Mouse (Mus musculus): Measurements from ENCODE around the gene Ccdc163. TPM values are rescaled to one million over a fixed set of nuclear protein-coding genes. Genes with fewer than 3 reads are reported as not detected.

Ccdc163 gene
- total RNA-seq, 2 experiments from 2014 or later = 3.2 to 3.3 TPM

DNA sequence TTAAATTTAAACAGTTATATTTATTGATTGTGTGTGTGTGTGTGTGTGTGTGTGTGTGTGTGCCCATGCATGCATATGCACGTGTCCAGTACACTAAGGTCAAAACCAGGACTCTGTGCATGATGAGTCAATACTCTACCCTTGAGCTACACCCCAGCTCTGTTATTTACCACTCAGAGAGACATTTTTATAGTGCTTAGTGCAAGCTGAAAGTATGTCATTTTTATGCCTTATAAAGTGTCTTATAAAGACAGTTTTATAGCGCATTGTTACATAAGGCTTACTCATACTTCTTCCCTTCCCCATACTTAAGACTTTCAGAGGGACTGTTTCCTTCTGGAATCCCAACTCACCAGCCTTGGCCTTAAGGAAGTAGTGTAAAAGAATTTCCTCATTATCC lies 41.4 kb downstream of the Ccdc163 start:
- DNase-seq (ENCODE audit: extremely low spot score in 1 of 2, low spot score in 2 of 2) = no peak
- intact Hi-C loops (cut with DNase I) = no loop called here

DNA sequence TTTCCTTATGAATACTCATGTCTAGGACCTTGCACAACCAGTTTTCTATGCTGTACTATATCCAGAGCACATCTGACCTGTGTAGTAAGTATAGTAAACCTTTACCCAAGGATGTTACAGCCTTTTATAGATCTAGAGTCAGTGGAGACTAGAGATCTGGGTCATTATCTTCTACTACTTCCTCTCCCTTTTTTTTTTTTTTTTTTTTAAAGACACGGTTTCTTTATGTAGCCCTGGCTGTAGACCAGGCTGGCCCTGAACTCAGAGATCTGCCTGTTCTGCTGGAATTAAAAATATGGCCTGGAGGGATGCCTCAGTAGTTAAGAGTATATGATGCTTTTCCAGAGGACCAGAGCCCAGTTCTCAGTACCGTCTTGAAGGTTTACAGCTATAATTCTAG lies 53.6 kb downstream of the Ccdc163 start:
- DNase-seq (ENCODE audit: extremely low spot score in 1 of 2, low spot score in 2 of 2) = no peak
- intact Hi-C loops (cut with DNase I) = no loop called here

DNA sequence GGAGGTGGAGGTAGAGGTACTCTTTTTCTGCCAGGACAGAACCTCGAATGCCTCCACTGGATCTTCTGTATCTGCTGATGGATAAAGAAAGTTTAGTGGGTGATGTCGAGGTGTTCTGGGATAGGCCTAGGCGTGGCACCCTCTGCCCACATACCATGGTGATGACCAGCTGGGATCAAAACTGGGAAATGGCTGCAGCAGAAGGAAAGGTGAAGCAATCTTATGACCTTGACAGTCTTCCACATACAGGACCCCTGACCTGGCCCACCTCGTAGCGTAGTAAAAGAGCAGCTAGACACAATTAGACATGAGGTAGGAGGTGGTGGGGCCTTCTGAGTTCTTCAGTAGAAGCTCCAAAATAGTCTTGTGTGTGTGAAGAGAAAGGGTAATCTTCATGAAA lies 55.7 kb downstream of the Ccdc163 start:
- DNase-seq (ENCODE audit: extremely low spot score in 1 of 2, low spot score in 2 of 2) = no peak
- intact Hi-C loops (cut with DNase I) = no loop called here

DNA sequence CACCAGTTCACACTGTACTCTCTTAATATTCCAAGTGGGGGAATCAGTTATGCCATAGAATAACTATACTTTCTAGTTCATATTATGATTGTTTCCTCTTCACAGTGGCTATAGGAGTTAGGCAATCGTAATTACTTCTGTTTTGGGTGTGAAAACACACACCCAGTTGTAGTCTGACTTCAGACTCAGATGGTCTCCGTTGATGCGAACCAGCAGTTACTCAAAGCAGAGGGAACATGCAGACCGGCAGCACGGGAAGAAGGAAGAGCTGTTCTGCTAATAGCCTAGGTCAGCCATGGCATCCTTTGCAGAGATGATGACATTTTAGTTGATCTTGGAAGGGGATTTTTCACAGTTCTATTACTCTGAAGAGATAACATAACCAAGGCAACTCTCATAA lies 60.2 kb downstream of the Ccdc163 start:
- no peak for DNase-seq (ENCODE audit: extremely low spot score in 1 of 2, low spot score in 2 of 2)
- intact Hi-C loops (cut with DNase I) = no loop called here

DNA sequence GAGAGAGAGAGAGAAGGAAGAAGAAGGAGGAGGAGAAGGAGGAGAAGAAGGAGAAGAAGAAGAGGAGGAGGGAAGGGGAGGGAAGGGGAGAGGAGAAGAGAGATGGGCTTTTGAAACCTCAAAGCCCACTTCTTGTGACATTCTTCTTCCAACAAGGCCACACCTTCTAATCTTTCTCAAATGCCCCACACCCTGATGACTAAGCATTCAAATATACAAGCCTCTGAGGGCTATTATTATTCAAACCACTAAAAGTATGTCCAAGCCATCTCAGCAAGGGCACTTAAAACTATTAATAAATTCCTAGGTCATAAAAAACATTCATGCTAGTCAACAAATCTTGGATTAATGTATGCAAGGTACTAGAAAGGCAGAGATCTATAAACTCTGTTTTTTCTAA lies 60.8 kb downstream of the Ccdc163 start:
- intact Hi-C loops (cut with DNase I) = no loop called here
- DNase-seq (ENCODE audit: extremely low spot score in 1 of 2, low spot score in 2 of 2) = no peak

DNA sequence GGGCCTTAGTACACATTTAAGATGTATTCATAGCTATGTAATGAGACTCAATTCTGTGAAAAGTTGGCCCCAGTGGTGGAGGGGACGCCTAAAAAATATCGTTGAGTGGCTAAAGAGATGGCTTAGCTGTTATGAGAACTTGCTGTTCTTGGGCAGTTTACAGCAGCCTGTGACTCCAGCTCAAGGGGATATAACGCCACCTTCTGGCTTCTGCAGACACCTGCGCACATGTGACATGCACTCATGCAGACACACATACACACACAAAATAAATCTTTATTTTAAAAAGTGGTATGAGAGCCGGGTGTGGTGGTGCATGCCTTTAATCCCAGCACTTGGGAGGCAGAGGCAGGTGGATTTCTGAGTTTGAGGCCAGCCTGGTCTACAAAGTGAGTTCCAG lies 68.1 kb downstream of the Ccdc163 start:
- intact Hi-C loops (cut with DNase I) = no loop called here
- no peak for DNase-seq (ENCODE audit: extremely low spot score in 1 of 2, low spot score in 2 of 2)

DNA sequence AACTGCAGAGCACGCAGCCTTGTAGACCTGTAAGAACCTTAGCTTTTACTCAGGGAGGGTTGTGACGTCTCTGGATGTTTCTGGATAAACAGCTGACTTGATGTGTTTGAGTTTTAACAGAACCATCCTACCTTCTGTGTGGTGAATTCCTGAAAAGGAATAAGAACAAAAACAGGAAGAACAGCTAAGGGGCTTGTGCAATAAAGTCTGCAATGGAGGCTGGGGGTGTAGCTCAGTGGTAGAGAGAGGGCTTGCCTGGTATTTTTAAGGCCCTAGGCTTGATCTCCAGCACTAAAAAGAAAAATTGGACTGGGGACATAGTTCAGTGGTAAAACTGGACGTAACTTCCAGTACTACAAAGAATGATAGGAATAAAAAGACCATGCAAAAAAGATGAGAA lies 68.8 kb downstream of the Ccdc163 start:
- intact Hi-C loops (cut with DNase I) = no loop called here
- no peak for DNase-seq (ENCODE audit: extremely low spot score in 1 of 2, low spot score in 2 of 2)

DNA sequence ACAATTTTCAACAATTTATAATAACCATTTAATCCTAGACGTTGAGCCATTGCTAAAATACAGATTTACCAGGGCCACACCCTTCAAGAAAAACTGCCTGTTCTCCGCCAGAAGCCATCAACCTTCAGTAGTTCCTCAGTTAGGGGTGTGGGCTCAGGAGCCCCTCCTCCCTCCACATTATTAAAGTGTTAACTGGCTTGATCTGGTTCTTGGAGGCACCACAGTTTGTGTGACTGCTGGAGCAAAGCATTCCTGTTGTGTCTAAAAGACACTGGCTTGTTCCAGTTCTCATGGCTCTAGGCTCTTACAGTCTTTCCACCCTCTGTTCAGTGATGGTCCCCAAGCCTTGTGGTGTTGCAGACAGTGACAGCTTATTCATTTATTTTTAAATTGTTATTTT lies 72.2 kb downstream of the Ccdc163 start:
- intact Hi-C loops (cut with DNase I) = no loop called here
- no peak for DNase-seq (ENCODE audit: extremely low spot score in 1 of 2, low spot score in 2 of 2)

DNA sequence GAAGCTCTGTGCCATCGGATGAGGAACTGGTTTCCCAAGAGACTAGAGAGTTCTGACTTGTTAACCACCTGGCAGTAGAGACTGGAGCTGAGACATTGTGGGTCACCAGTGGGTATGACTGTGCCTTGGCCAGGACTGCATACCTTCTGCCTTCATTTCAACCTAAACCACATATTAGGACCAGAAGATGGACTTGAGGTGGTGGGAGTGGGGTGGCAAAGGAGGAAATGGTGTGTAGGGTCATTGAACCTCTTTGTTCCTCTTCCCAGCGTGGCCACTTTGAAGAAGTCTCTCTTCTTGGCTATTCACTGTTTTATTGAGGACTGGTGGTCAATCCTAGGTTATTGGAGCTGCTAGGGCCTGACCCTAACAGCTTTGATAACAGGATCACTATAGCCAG lies 73.1 kb downstream of the Ccdc163 start:
- intact Hi-C loops (cut with DNase I) = no loop called here
- no peak for DNase-seq (ENCODE audit: extremely low spot score in 1 of 2, low spot score in 2 of 2)

DNA sequence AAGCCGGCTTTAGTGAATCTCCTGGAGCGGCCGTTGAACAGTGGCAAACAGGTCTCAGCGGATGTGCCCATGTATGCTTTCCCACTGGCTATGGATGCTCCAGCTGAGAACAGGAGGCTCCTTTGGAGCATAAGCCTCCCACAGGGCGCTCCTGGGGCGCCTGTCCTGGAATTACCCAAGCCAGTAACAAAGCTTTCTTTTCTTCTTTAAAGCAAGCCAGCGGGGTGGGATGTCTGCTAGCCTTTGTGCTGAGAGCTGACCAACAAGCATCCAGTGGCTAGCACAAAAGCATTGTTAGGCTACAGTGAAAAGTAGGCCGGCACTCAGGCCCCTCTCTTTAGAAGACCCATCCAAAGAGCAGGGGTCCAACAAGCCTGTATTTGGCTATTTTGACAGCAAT lies 73.9 kb downstream of the Ccdc163 start:
- intact Hi-C loops (cut with DNase I) = no loop called here
- DNase-seq (ENCODE audit: extremely low spot score in 1 of 2, low spot score in 2 of 2) = no peak

DNA sequence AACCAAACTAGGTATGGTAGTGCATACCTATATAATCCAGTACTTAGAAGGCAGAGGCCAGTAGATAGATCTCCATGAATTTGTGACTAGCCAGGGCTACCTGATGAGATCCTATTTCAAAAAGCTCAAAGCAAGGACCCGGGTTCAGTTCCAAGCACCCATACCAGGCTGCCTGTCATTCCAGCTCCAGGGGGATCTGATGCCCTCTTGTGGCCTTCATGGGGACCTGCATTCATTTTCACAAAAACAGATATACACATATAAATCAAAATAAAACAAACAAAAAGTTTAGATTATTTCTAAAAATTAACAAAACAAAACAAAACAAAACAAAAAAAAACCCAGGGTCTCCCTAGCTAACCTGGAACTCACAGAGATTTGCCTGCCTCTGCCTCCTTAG lies 78.3 kb downstream of the Ccdc163 start:
- DNase-seq (ENCODE audit: extremely low spot score in 1 of 2, low spot score in 2 of 2) = no peak
- intact Hi-C loops (cut with DNase I) = no loop called here

DNA sequence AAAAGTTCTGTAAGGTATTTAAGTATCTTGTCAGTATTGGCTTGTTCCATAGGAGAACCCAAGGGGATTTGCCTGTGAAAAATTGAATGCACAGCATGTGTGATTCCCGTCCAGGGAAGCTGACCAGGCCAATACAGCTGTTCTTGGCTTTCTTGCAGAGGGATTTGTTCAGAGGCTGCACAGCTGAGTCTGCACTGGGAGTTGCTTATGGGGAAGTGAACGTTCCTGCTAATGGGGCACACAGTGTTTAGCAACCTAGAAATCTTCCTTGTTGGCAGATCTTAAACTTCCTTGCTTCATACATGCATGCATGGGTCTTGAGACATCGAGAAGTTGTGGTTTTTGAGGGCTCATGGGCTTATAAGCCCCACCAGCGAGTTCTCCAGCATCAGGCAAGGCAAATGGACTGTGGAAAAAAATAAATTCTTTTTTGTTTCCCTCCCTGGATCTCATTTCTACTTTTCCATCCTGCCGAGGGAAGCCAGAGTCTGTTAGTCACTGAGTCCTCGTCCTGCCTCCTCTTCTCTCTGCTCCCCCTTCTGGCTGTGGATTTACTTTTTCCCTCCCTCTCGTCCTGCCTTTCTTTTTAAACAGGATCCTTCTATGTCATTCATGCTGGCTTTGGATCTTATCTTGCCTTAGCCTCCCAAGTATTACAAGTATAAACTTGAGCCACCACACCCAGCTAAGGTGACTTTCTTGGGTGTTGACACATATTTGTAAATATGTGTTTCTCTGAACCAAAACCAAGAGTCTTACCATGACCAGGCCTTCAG lies 79.9 kb downstream of the Ccdc163 start:
- intact Hi-C loops (cut with DNase I) = no loop called here

DNA sequence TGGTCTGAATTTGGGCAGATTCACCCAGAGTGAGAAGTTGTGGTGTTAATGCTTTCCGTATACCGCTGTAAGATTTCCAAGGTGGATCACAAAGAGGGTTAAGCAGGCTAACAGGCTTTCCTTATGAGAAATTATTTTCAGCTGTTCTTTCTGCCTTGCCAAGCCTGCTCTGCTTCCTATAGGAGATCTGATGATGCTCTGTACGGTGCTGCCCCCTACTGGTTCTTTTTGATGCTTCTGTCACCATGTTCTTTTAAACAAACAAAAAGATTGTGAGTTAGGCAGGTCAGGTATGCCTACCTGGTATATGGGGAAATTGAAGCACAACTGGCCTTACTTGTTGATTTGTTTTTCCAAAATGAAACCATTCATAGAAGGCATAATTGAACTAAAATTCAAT lies 80.6 kb downstream of the Ccdc163 start:
- intact Hi-C loops (cut with DNase I) = loop anchor here (1.0 kb wide), 1 partner anchor 70 kb away; no protein-coding TSS in a partner anchor

More for the DNA sequence above, 79.9 kb downstream of the Ccdc163 start:
- DNase-seq (ENCODE audit: extremely low spot score in 1 of 2, low spot score in 2 of 2) = no peak

DNA sequence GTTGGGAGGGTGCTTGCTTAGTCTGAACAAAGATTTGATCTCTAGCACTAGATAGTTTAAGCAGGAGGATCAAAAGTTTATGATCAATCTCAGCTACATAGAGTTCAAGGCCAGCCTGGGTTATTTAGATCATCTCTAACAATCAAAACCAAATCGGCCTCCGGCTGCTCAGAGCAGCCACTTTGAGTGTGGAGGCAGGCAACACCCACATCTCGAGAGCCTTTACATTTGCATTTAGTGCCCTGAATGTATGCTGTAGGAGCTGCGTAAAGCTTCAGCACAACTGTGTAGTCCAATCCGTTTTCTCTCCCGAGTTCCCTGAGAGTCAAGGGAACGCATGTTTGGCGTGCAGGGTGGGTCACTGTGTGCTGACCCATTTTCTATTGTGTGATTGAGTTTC lies 84.1 kb downstream of the Ccdc163 start:
- intact Hi-C loops (cut with DNase I) = no loop called here
- no peak for DNase-seq (ENCODE audit: extremely low spot score in 1 of 2, low spot score in 2 of 2)

More for the DNA sequence above, 80.6 kb downstream of the Ccdc163 start:
- DNase-seq (ENCODE audit: extremely low spot score in 1 of 2, low spot score in 2 of 2) = peak; percentile 81 to 87

DNA sequence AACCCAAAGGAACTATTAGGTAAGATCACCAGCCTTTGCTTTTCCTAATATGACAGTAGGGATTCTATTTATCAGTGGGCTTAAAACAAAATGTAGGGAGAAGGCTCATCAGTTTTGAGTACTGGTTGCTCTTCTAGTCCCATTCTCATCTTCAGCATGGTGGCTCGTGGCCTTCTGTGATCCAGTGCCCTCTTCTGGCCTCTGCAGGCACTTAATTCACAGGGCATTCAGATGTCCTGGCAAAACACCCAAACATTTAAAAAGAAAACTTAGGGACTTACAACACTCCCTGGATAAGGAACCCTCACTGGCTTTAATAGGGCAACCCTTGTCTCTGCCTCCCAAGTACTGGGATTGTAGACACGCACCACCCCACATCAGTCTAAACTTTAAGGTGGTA lies 86.0 kb downstream of the Ccdc163 start:
- no peak for DNase-seq (ENCODE audit: extremely low spot score in 1 of 2, low spot score in 2 of 2)
- intact Hi-C loops (cut with DNase I) = no loop called here

DNA sequence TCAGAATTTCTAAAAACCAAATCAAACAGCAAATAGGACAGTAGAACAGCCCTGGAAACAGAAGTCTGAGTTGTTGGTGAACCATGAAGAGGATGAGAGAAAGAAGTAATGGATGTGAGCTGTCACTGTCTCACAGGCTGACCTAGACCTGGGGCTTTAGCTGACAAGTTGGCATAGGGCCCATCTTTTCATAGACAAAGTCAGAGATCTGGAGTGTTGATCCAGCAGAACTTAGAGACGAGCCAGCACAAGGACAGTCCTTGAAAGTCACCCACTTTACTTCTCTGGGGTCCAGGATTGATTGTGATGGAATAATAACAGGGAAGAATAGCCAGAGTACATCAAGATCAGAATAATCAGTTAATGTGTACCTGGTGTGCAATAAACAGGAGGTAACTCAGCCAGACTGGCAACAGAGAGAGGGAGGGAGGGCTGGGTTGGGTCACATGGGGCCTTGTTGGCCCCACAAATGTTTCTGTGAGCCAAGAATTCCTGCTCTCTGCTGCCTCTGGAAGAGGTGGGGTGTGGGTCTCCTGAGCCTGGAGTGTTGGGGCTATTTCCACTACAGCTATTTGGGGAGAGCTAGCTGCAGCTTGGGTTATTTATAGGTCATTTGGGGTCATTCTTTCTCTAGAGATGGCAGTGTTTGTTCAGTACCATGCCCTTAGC lies 88.3 kb downstream of the Ccdc163 start:
- DNase-seq (ENCODE audit: extremely low spot score in 1 of 2, low spot score in 2 of 2) = no peak
- intact Hi-C loops (cut with DNase I) = no loop called here

DNA sequence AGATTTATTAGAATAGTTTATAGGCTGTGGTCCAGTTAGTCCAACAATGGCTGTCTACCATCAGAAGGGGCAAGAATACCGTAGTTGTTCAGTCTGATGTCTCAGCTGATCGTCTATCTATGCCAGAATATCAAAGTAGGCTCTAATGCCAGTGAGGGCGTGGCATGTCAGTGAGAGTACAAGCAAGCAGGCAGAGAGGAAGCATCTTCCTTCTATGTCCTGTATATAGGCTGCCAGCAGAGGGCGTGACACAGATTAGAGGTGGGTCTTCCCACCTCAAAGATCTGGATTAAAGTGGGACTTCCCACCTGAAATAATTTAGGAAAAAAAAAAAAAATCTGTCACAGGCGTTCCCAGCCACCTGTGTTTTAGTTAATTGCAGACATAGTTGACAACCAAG lies 91.6 kb downstream of the Ccdc163 start:
- no peak for DNase-seq (ENCODE audit: extremely low spot score in 1 of 2, low spot score in 2 of 2)
- intact Hi-C loops (cut with DNase I) = no loop called here
